Mouse (Mus musculus) midbrain, embryonic 14.5 days (tissue): ENCODE results near the gene Cryzl2. TPM values are rescaled to one million over a fixed set of nuclear protein-coding genes. Genes with fewer than 3 reads are reported as not detected.

ENCODE experiments used
- ATAC-seq: fragments of 200-750 bp; cut with Nextera tagmentation; 2 replicates; pipeline ENCODE4 v1.8.0; 2017; ENCODE audit warnings: moderate number of reproducible peaks, moderate library complexity; ENCODE audit not compliant: low FRiP score, low TSS enrichment
- DNase-seq: peaks from one replicate; pipeline ENCODE4 v3.0.0-alpha.2; 2015
- H3K27ac ChIP-seq: fragments of 300-500 bp; sonication (generic); replicated peaks from 2 replicates; pipeline ENCODE4 v1.5.1; 2014; ENCODE audit warnings: mild to moderate bottlenecking, low read depth, low read length, moderate library complexity
- H3K27me3 ChIP-seq: fragments of 300-500 bp; sonication (generic); 2 replicates; pipeline ENCODE4 v1.6.1; 2014; ENCODE audit warnings: low read length, control low read depth, mixed read lengths; ENCODE audit not compliant: control insufficient read depth, insufficient read depth
- H3K36me3 ChIP-seq: fragments of 300-500 bp; sonication (generic); 2 replicates; pipeline ENCODE4 v1.6.1; 2014; ENCODE audit warnings: low read length, control low read depth; ENCODE audit not compliant: control insufficient read depth, insufficient read depth
- H3K4me1 ChIP-seq: fragments of 300-500 bp; sonication (generic); 2 replicates; pipeline ENCODE4 v1.6.1; 2014; ENCODE audit warnings: mild to moderate bottlenecking, antibody characterized with exemption, low read length, control low read depth; ENCODE audit not compliant: control insufficient read depth, insufficient read depth
- H3K4me2 ChIP-seq: fragments of 300-500 bp; sonication (generic); 2 replicates; pipeline ENCODE4 v1.6.1; 2014; ENCODE audit warnings: mild to moderate bottlenecking, low read length, moderate library complexity
- H3K4me3 ChIP-seq: fragments of 300-500 bp; sonication (generic); replicated peaks from 2 replicates; pipeline ENCODE4 v1.5.1; 2014; ENCODE audit warnings: low read depth, low read length
- H3K9ac ChIP-seq: fragments of 300-500 bp; sonication (generic); replicated peaks from 2 replicates; pipeline ENCODE4 v1.6.1; 2014; ENCODE audit warnings: mild to moderate bottlenecking, low read length, moderate library complexity
- H3K9me3 ChIP-seq: fragments of 300-500 bp; sonication (generic); 2 replicates; pipeline ENCODE4 v1.6.1; 2016; ENCODE audit warnings: low read length, control low read depth, mixed read lengths; ENCODE audit not compliant: control insufficient read depth
- WGBS: fragments of 180-500 bp; shearing (Covaris S2); extraction: QIAGEN DNeasy Blood & Tissue Kit; methylation state at CpG from one replicate; pipeline ENCODE4 v1.1.7; 2014; 5-methylcytosine and 5-hydroxymethylcytosine counted together
- polyA plus RNA-seq: library from polyadenylated mRNA; unstranded; fragments of >200 nt; fragmentation: Nextera tagmentation; extraction: Ambion mirVana; gene quantifications from 2 replicates; pipeline ENCODE4 v1.2.1, GENCODE M21; 2014

The Cryzl2 gene
- polyA plus RNA-seq, 1 experiment from 2014 or later, result 7.6 TPM

GRCm38 (mm10) chr1:157457789-157458188 lies 588 bp upstream of the Cryzl2 start:
- Histone ChIP-seq H3K9ac (no peak overlapping the region), H3K27me3 (no peaks in the 10 kb centered on the region), H3K4me3 (no peak overlapping the region), H3K36me3 (no peaks in the 10 kb centered on the region), H3K27ac (peak overlapping the region; percentile 14; the same call in 1 of the 2 replicates), H3K9me3 (no peaks in the 10 kb centered on the region), H3K4me2 (no peak overlapping the region), H3K4me1 (peaks cover 7% of the 10 kb centered on the region)
- 17% methylated on average over 3 of the region's 3 CpGs for WGBS
- DNase-seq, result no peak
- ATAC-seq, result no peak

DNA sequence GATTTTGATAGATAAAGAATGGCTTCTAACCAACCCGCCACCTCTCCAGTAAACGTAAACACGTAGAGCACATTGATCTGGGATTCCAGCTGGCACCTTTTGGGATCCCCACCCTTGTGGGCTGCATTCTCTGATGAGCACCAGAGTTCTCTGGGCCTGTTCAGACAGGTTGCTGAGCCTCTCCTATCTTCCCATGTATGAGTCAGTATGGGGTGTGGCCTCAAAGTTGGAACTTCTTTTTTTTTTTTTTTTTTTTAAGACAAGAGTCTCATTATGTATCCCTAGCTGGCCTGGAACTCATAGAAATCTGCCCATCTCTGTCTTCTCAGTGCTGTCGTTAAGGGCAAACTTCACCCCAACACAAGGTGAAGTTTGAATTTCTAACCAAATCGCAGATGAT lies 1.5 kb downstream of the Cryzl2 start:
- Histone ChIP-seq H3K36me3 (no peaks in the 10 kb centered on the region), H3K4me1 (peaks cover 7% of the 10 kb centered on the region), H3K27me3 (no peaks in the 10 kb centered on the region), H3K9me3 (no peaks in the 10 kb centered on the region), H3K4me3 (no peak overlapping the region), H3K4me2 (no peak overlapping the region), H3K27ac (no peak overlapping the region), H3K9ac (no peak overlapping the region)
- DNase-seq (no peak), ATAC-seq (no peak)
- 94% methylated on average over 5 of the region's 5 CpGs for WGBS

DNA sequence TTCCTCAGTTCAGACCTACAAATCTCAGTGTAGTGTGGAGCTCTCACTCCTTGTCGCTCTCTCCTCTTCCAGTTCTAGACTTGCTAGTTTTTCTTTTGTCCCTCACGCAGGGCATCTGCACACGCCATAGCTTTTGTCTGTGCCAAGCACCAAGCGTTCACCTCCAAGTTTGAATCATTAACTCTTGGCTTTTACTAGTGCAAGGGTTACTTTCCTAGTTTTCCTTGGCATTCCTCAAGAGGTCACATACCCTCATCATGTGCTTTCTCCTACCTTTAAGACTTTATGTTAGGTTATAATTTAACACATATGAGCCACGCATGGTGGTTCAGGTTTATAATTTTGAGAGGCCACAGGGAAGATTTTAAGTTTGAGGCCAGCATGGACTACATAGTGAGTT lies 2.9 kb downstream of the Cryzl2 start:
- ATAC-seq (no peak), DNase-seq (no peak)
- WGBS, result 95% methylated on average over 5 of the region's 5 CpGs
- no peaks in the 10 kb centered on the region for H3K36me3 ChIP-seq
- peaks cover 7% of the 10 kb centered on the region for H3K4me1 ChIP-seq
- H3K9ac ChIP-seq, result no peak overlapping the region
- no peak overlapping the region for H3K4me3 ChIP-seq
- no peak overlapping the region for H3K4me2 ChIP-seq
- no peaks in the 10 kb centered on the region for H3K27me3 ChIP-seq
- no peak overlapping the region for H3K27ac ChIP-seq
- no peaks in the 10 kb centered on the region for H3K9me3 ChIP-seq

DNA sequence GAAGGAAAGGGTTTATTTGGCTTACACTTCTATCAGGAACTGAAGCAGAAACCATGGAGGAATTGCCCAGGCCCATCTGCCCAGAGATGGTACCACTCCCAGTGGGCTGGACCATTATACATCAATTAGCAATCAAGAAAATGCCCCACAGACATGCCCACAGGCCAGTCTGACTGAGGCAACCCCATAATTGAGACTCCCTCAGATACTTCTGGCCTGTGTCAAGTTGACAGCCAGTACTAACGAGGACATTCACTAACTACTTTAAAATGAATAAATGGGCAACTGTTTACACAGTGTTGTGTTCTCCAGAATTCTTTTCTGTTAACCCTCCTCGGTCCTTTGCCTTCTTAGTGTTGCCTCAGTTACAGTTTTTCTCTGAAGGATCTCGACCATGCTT lies 4.0 kb downstream of the Cryzl2 start:
- H3K4me2 ChIP-seq, result no peak overlapping the region
- no peak overlapping the region for H3K9ac ChIP-seq
- no peaks in the 10 kb centered on the region for H3K36me3 ChIP-seq
- no peak overlapping the region for H3K4me3 ChIP-seq
- WGBS, result 61% methylated on average over 3 of the region's 3 CpGs
- no peaks in the 10 kb centered on the region for H3K9me3 ChIP-seq
- ATAC-seq (no peak), DNase-seq (no peak)
- H3K27ac ChIP-seq, result no peak overlapping the region
- H3K27me3 ChIP-seq, result no peaks in the 10 kb centered on the region
- peaks cover 7% of the 10 kb centered on the region for H3K4me1 ChIP-seq

- Histone ChIP-seq H3K4me2 (no peak overlapping the region), H3K36me3 (no peaks in the 10 kb centered on the region), H3K4me3 (no peak overlapping the region), H3K9ac (no peak overlapping the region), H3K4me1 (no peaks in the 10 kb centered on the region), H3K9me3 (no peaks in the 10 kb centered on the region), H3K27me3 (no peaks in the 10 kb centered on the region), H3K27ac (no peak overlapping the region)
- WGBS, result 77% methylated on average over 3 of the region's 3 CpGs
- ATAC-seq, result no peak
- no peak for DNase-seq
Observed at GRCm38 (mm10) chr1:157465194-157465593, 6.8 kb downstream of the Cryzl2 start.

- no peaks in the 10 kb centered on the region for H3K9me3 ChIP-seq
- H3K27ac ChIP-seq, result no peak overlapping the region
- no peaks in the 10 kb centered on the region for H3K4me1 ChIP-seq
- WGBS, result 95% methylated on average over 8 of the region's 8 CpGs
- H3K4me2 ChIP-seq, result no peak overlapping the region
- H3K27me3 ChIP-seq, result no peaks in the 10 kb centered on the region
- H3K9ac ChIP-seq, result no peak overlapping the region
- no peaks in the 10 kb centered on the region for H3K36me3 ChIP-seq
- no peak for DNase-seq
- H3K4me3 ChIP-seq, result no peak overlapping the region
- no peak for ATAC-seq
Observed at GRCm38 (mm10) chr1:157467866-157468265, 9.5 kb downstream of the Cryzl2 start.

DNA sequence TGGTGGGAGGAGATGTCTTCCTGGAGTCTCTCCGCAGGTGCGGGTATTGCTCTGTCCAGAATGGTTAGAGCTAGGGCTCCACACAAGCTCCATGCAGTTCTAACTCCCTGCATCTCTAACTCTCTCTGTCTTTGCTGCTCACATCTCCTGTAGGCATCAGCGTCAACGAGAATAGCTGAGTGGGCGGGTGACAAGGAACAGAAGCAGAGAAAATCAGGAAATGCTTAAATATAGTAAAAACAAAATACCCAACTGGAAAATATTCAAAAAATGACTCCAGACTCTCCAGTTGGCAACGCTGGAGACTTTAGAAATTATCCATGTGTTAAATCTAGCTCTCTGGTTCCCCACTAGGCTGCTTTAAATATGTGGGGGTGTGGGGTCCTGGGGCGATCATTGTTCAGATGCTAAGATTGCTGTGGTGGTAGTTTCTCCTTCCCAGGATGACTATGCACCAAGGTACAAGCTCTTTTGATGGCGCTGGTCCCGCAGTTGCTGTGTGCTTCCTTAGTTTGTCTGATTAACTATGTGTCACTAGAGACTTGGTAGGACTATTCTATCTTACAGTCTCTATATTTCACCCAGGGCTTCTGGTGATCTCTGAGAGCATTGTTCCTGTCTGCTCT lies 12.5 kb downstream of the Cryzl2 start:
- H3K36me3 ChIP-seq, result no peaks in the 10 kb centered on the region
- 94% methylated on average over 9 of the region's 9 CpGs for WGBS
- H3K9me3 ChIP-seq, result no peaks in the 10 kb centered on the region
- no peak for ATAC-seq
- no peak overlapping the region for H3K4me3 ChIP-seq
- H3K4me1 ChIP-seq, result no peaks in the 10 kb centered on the region
- no peak for DNase-seq
- no peak overlapping the region for H3K9ac ChIP-seq
- H3K4me2 ChIP-seq, result no peak overlapping the region
- H3K27ac ChIP-seq, result no peak overlapping the region
- no peaks in the 10 kb centered on the region for H3K27me3 ChIP-seq

DNA sequence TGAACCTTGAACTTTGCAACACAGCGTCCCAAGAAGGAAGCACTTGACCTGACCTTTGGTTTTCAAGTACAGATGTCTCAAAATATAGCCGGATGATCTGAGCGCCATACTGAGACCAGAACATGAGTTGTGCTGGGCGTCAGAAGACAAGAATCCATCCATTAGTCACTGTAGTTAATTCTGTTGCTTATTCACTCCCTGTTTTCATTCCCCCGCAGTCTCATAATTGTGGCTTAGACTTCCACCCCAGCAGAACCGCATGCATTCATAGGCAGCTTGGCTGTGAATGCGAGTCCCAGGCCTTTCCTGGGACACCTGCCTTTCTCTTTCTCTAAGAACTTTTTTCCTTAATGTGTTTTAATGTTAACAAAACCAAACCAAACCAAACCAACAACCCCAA lies 14.3 kb downstream of the Cryzl2 start:
- Histone ChIP-seq H3K4me1 (no peaks in the 10 kb centered on the region), H3K9me3 (no peaks in the 10 kb centered on the region), H3K27me3 (no peaks in the 10 kb centered on the region), H3K9ac (no peak overlapping the region), H3K27ac (no peak overlapping the region), H3K36me3 (no peaks in the 10 kb centered on the region), H3K4me3 (no peak overlapping the region), H3K4me2 (no peak overlapping the region)
- no peak for ATAC-seq
- no peak for DNase-seq
- 93% methylated on average over 7 of the region's 7 CpGs for WGBS

DNA sequence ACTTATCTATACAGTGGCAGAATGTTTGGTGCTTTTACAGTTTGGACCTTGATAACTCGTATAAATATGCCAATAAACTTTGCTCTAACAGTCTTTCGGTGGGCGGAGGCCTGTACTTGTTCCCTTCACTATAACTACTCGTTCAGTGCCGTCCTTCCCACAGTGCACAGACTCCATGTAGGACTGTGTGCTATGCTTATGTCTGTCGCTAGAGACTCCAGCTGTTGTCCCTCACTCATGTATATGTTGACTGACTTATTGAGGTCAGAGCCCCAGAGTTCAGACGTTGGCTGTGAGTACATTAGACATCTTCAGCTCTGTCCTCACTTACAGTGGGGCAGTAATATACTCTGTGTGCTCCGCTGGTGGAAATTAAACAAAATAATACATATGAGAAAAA lies 16.5 kb downstream of the Cryzl2 start:
- Histone ChIP-seq H3K27me3 (no peaks in the 10 kb centered on the region), H3K4me1 (no peaks in the 10 kb centered on the region), H3K4me3 (no peak overlapping the region), H3K27ac (no peak overlapping the region), H3K9me3 (no peaks in the 10 kb centered on the region), H3K36me3 (no peaks in the 10 kb centered on the region), H3K4me2 (no peak overlapping the region), H3K9ac (no peak overlapping the region)
- ATAC-seq (no peak), DNase-seq (no peak)
- 89% methylated on average over 8 of the region's 8 CpGs for WGBS
